Mouse (Mus musculus) testis, adult 2 months (tissue): ENCODE results near the gene Fes. TPM values are rescaled to one million over a fixed set of nuclear protein-coding genes. Genes with fewer than 3 reads are reported as not detected.
A peak's percentile ranks its signal among the peaks of the same experiment; 100 is the strongest.

Source experiments
- H3K27ac ChIP-seq: fragments of 200-500 bp; 2 replicates; pipeline ENCODE4 v1.5.1; 2012; ENCODE audit warnings: low read depth, low read length; ENCODE audit not compliant: control insufficient read depth, insufficient read depth
- H3K27me3 ChIP-seq: fragments of 200-500 bp; 2 replicates; pipeline ENCODE4 v1.6.1; 2012; ENCODE audit warnings: mild to moderate bottlenecking, low read length, moderate library complexity; ENCODE audit not compliant: control insufficient read depth, insufficient read depth
- H3K36me3 ChIP-seq: fragments of 200-500 bp; 2 replicates; pipeline ENCODE4 v1.6.1; 2012; ENCODE audit warnings: mild to moderate bottlenecking, low read length; ENCODE audit not compliant: control insufficient read depth, insufficient read depth
- H3K4me1 ChIP-seq: fragments of 200-500 bp; 2 replicates; pipeline ENCODE4 v1.6.1; 2012; ENCODE audit warnings: low read length; ENCODE audit not compliant: control insufficient read depth, insufficient read depth
- H3K4me3 ChIP-seq: fragments of 200-500 bp; 2 replicates; pipeline ENCODE4 v1.5.1; 2012; ENCODE audit warnings: low read depth, mild to moderate bottlenecking, low read length, moderate library complexity, mixed read lengths; ENCODE audit not compliant: control insufficient read depth
- CTCF ChIP-seq: fragments of 200-500 bp; IDR thresholded peaks from 2 replicates; pipeline ENCODE4 v1.5.1; 2012; ENCODE audit warnings: low read depth, mild to moderate bottlenecking, inconsistent platforms, low read length, moderate library complexity; ENCODE audit not compliant: control insufficient read depth, insufficient read depth, insufficient replicate concordance
- POLR2A ChIP-seq: fragments of 200-500 bp; IDR thresholded peaks from 2 replicates; pipeline ENCODE4 v1.6.1; 2012; ENCODE audit warnings: low read depth, mild to moderate bottlenecking, inconsistent platforms, low read length, moderate library complexity; ENCODE audit not compliant: control insufficient read depth
- polyA plus RNA-seq: library from polyadenylated mRNA; depleted of rRNA; stranded (reverse); fragments of >200 nt; gene quantifications from 2 replicates; pipeline ENCODE4 v1.2.3, GENCODE M21; 2012

Gene Fes
- polyA plus RNA-seq, 1 experiment = 1.5 TPM

GRCm38 (mm10) chr7:80343270-80344018 is 44.3 kb downstream of the Fes start:
- Histone ChIP-seq H3K4me1 (peaks cover 23% of the 10 kb centered on the region), H3K27me3 (no peaks in the 10 kb centered on the region), H3K27ac (peak overlapping the region; percentile 19; the same call in 1 of the 2 replicates), H3K36me3 (no peaks in the 10 kb centered on the region), H3K4me3 (peak overlapping the region; percentile 85)
- TF ChIP-seq CTCF = no peak
- TF ChIP-seq POLR2A = no peak

GRCm38 (mm10) chr7:80342858-80343257 is 44.9 kb downstream of the Fes start, which contains the start of gene Hddc3:
Gene Hddc3, plus strand, starts transcription at chr7:80343104.
- TF ChIP-seq POLR2A (peak; percentile 67), CTCF (peak; percentile 85)
- H3K4me1 ChIP-seq = peaks cover 23% of the 10 kb centered on the region
- H3K27ac ChIP-seq = peak within 1 kb of the TSS; percentile 19; the same call in 1 of the 2 replicates
- H3K27me3 ChIP-seq = no peaks in the 10 kb centered on the region
- no peaks in the 10 kb centered on the region for H3K36me3 ChIP-seq
- peak within 1 kb of the TSS; percentile 85 for H3K4me3 ChIP-seq

GRCm38 (mm10) chr7:80341793-80342192 is 46.0 kb downstream of the Fes start:
- no peak for TF ChIP-seq CTCF
- no peak for TF ChIP-seq POLR2A
- Histone ChIP-seq H3K4me1 (peaks cover 23% of the 10 kb centered on the region), H3K36me3 (no peaks in the 10 kb centered on the region), H3K27me3 (no peaks in the 10 kb centered on the region), H3K4me3 (no peak overlapping the region), H3K27ac (no peak overlapping the region)

GRCm38 (mm10) chr7:80340793-80341192 is 47.0 kb downstream of the Fes start, which contains the start of gene Unc45a:
Gene Unc45a, minus strand, starts transcription at chr7:80341005.
- H3K27ac ChIP-seq = peak within 1 kb of the TSS; percentile 71
- TF ChIP-seq CTCF (peak; percentile 53; the same call in 1 of the 2 replicates), POLR2A (no peak)

GRCm38 (mm10) chr7:80339793-80340628 is 47.7 kb downstream of the Fes start:
- TF ChIP-seq CTCF (peak; percentile 53; the same call in 1 of the 2 replicates), POLR2A (peak; percentile 72; the same call in 1 of the 2 replicates)
- H3K4me3 ChIP-seq = peak overlapping the region; percentile 75
- peak overlapping the region; percentile 71 for H3K27ac ChIP-seq
- peaks cover 23% of the 10 kb centered on the region for H3K4me1 ChIP-seq
- H3K36me3 ChIP-seq = no peaks in the 10 kb centered on the region
- no peaks in the 10 kb centered on the region for H3K27me3 ChIP-seq

More at GRCm38 (mm10) chr7:80340793-80341192, 47.0 kb downstream of the Fes start, which contains the start of gene Unc45a:
- H3K4me3 ChIP-seq = peak within 1 kb of the TSS; percentile 75
- H3K4me1 ChIP-seq = peaks cover 23% of the 10 kb centered on the region
- no peaks in the 10 kb centered on the region for H3K36me3 ChIP-seq
- H3K27me3 ChIP-seq = no peaks in the 10 kb centered on the region

- H3K27me3 ChIP-seq = no peaks in the 10 kb centered on the region
- peaks cover 23% of the 10 kb centered on the region for H3K4me1 ChIP-seq
- H3K4me3 ChIP-seq = peak overlapping the region; percentile 5
- no peaks in the 10 kb centered on the region for H3K36me3 ChIP-seq
- no peak for TF ChIP-seq POLR2A
- no peak for TF ChIP-seq CTCF
- no peak overlapping the region for H3K27ac ChIP-seq
Observed at GRCm38 (mm10) chr7:80339371-80339770, 48.4 kb downstream of the Fes start.

- Histone ChIP-seq H3K27ac (no peak overlapping the region), H3K4me1 (peaks cover 12% of the 10 kb centered on the region), H3K4me3 (no peak overlapping the region), H3K27me3 (no peaks in the 10 kb centered on the region), H3K36me3 (no peaks in the 10 kb centered on the region)
- TF ChIP-seq POLR2A (no peak), CTCF (no peak)
Observed at GRCm38 (mm10) chr7:80336932-80337331, 50.8 kb downstream of the Fes start.
